Mouse (Mus musculus) v-Abl transformed pro-B cells (cell line): Measurements from ENCODE around the gene Gadd45b.

ENCODE experiments used
- in situ Hi-C, 2 experiments: fragments of 400-800 bp; cut with MboI; formaldehyde crosslinking; loops; one replicate each; pipeline ENCODE4 v1.15.1; 2025; ENCODE audit not compliant: unreplicated experiment in 2 of 2

Gene Gadd45b

DNA sequence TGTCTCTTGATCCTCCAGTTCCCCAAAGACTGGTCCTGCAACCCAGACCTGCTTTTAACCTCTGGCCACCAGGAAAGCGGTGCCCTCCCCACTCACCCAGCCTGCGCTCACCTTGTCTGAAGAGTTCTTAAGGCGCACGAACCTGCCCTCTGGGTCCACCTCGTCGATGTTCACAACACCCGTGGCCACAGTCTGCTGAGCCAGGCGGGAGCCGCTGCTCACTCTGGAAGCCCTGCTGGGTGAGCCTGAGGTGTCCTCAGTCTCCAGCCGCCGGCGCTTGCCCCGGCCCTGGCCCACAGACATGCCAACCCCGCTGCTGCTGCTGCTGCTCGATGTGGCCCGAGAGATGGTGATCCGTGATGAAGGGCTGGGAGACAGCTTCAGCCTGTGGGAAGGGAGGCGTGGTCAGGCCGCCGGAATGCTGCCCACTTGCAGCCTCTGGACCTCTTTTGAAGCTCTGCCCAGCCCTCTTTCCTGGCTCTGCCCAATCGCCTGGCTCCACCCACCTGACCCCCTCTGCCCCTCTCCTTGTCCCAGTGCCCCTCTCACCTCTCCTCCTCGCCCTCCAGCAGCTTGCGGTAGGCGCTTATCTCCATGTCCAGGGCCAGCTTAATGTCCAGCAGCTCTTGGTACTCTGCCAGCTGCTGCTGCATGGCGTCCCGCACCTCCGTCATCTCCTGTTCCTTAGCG, 25.7 kb upstream of the Gadd45b start:
- in situ Hi-C loops = no loop called here

DNA sequence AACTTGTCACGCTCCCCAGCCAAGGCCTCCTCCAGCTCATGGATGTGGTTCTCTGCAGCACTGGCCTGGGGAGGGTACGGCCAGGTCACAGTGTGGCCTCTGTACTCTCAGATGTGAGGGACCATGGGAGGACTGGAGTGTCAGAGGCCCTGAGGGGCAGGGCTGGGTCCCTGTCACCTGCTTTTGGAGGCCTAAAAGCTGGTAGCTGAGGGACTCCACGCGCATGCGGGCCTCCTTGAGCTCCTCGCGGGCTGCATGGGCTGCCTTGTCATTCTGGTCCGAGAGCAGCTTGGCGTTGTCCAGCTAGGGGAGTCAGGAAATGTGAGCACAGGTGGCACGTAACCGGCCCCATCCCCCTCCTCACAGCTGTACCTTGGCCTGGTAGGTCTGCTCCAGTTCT, 25.2 kb upstream of the Gadd45b start:
- in situ Hi-C loops = no loop called here

DNA sequence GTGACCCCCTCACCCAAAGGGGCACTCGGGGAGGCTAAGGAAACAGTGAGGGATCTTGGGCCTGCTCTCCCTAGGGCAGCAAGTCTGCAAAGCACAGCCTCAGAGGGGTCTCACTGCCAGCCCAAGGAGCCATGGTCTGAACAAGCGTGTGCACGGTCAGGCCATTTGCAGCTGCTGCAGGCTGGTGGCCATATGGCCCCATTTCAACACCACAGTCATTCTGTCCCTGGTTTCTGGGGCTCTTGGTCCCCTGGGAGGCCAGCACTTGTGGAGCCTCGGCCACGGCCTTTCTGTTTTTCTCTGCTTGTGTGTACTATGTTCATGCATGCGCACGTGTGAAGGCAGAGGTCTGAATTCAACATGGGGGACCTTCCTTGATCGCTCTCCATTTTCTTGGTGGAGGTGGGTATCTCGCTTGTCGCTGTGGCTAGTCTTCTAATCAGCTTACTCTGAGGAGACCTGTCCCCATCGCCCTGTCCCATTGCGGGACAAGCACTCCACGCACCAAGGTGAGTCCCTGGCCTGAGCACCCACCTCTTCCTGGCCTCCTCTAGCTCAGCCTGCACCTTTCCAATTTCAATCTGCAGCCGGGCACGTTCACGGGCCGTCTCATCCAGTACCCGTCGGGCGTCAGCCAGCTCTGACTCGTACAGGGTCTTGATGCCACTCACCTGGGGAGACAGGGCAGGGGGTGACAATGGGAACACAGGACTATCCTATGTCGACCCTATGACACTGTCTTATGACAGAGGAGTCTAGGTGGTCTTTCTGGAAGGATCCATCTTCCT, 20.3 kb upstream of the Gadd45b start:
- in situ Hi-C loops = no loop called here

DNA sequence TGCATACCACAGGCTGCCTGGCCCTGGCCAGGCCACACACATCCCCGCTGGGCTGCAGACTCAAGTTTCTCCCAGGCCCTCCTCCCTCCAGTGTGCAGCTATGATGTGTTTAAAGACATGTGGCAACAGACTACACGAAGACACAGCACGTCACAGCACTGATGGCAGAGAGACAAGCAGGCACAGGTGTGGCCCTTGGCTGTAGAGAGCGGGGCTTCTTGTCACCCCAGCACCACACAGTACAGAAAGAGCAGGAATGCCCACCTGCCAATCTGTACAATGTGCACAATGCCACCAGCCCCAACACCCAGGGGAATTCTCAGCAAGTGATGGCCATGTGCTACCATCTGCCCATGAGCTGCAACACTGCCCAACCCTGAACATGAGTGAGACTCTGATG, 18.5 kb upstream of the Gadd45b start:
- in situ Hi-C loops = no loop called here

DNA sequence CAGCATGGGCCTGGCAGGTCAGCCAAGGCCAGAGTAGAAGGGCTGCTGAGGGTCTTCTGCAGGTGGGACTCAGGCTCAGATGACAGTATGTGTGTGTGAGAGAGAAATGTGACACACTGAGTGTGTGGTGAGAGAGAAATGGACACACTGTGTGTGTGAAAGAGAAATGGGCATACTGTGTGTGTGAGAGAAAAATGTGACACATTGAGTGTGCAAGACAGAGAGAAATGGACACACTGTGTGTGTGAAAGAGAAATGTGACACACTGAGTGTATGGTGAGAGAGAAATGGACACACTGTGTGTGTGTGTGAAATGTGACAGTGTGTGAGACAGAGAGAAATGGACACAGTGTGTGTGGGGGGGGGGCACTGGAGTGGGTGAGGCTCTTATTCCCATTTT, 18.0 kb upstream of the Gadd45b start:
- in situ Hi-C loops = no loop called here

DNA sequence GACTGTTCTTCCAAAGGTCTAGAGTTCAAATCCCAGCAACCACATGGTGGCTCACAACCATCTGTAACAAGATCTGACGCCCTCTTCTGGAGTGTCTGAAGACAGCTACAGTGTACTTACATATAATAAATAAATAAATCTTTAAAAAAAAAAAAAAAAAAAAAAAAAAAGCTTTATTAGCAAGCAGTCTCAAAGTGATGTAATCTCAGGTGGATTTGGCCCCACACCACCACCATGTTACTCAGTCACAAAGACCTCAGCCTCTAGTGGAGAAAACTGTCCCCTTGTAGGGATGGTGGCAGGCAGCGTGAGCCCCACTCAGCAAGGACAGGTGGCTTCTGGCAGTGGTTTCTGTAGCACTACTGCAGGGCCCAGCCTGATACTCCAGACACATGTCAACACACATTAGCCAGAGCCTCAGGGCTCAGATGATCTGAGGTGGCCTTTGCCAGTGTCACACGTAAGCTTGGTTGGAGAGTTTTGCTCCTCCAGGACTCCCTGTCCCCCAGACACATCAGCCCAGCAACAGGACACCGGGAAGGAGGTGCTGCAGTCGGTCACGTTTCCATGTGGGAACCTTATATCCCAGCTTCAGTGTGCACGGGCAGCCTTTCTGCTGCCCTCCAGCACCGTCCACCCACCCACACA, 16.4 kb upstream of the Gadd45b start:
- in situ Hi-C loops = no loop called here

DNA sequence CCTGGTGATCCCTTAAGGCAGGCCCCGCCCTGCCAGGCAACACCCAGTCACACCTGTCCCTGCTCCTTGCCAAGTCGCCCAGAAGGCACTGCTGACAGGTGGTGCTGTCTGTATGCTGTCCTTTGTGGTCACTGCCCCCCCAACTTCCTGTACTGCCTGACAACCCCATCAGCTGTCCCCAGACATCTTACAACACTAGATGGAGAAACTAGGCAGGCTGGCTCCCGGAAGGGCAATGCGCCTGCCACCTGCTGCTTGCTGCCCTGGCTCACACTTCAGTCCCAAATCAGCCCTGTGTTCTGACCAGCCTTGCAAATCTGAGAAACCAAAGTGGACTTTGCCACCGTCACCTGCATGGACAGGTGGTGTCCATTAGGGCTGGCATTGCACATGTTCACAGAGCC, 15.6 kb upstream of the Gadd45b start:
- in situ Hi-C loops = no loop called here

DNA sequence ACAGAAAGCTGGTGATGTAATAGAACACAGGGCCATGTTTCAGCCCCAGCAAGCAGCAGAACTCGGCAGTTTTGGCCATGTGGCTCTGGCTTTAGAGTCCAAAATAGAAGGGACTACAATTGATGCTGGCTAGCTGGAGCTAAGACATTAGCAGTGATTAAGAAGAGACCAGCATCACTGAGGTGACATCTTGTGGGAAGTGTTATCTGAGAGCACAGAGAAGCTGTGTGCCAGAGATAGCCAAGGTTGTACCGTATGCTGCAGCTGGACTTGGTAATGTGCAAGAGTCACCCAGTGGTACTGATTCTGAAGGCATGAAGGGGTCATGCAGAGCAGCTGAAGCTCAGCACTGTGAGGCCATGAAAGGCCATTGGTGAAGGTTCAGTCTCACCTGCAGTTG, 14.6 kb upstream of the Gadd45b start:
- in situ Hi-C loops = no loop called here

DNA sequence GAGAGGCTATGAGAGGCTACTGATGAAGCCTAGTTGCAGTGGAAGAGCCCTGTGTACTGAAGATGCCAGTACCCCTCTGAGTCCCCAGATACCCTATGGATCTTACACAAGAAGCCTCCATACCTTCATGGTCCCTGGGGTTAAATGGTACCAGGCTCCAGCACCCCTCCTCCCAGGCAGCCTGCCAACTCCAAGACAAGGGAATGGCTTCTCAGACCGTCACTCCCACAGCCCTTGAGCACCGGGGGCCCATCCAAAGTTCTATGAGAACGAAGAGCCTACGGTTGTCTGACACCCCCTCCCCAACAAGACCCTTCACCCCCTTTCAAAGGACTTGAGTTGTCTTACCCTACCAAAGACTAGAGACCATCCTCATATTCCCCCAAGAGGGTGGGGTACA, 14.1 kb upstream of the Gadd45b start:
- in situ Hi-C loops = no loop called here

DNA sequence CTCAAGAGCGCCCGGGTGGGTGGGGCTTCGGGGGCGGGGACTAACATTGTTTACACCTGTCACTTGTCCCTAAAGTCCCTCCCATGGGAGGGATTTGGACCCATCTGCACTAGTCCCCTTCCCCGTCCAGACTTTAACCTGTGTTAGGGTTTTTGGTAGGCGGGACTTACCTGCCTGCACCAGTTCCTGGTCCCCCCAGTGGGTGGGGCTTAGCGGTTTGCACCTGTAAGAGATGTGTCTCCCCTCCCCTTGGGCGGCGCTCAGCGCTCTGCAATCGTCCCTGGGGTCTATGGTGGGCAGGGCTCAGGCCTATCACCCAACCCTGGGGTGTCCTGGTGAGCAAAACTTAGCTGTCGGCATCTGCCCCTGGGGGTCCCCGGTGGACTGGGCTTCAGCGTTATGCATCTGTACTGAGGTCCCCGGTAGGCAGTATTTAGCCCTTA, 12.5 kb upstream of the Gadd45b start:
- in situ Hi-C loops = no loop called here

DNA sequence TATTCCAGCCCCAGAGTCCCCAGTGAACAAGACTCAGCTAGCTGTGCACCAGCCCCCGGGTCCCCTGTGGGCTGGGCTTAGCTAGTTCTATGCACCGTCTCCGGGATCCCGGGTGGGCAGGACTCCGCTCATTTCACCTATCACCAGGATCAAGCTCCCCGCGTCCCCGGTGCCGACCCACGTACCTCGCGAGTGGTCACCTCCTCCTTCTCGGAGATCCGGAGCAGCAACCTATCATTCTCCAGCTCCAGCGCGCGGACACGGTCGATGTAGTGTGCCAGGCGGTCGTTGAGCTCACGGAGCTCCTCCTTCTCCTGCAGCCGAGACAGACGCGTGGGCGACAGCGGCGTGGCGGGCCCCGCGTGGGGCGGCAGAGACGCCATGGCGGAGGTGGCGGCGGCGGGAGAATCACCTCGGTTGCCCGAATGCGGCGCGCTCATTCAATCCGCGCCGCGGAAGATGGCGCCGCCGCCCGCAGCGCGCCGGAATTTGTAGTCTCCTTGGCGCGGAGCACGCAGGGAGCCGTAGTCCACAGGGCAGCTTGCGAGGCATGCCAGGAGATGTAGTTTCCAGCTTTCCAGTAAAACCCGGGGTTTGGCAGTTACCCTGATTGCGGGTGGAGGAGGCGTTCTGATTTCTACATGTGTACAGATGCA, 12.0 kb upstream of the Gadd45b start, which contains the start of gene Lmnb2:
Lmnb2 (minus strand) TSS at position 467 of the 656 bp plus-strand sequence.
- in situ Hi-C loops = no loop called here

DNA sequence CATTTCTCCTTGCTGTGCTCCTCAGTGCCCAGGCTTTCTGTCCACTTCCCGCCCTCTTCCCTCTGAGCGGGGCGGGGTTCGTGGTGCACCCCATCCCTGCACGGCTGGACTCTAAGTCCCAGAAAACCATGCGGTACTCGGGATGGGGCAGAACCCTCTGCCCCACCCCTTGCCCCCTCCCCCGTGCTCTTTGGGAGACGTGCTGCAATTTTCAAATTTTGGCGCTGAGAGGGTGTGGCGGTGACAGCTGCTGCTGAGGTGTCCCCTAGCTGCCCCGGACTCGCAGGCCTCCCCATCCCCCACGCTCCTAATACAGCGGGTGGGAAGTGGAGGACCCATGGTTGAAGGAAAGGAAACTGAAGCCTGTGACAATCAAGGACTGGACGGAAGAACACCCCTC, 8.0 kb upstream of the Gadd45b start:
- in situ Hi-C loops = loop anchor here in 1 of 2 experiments (10.0 kb wide), 1 partner anchor 253 kb away; the partner anchor contains the start of gene Eef2

DNA sequence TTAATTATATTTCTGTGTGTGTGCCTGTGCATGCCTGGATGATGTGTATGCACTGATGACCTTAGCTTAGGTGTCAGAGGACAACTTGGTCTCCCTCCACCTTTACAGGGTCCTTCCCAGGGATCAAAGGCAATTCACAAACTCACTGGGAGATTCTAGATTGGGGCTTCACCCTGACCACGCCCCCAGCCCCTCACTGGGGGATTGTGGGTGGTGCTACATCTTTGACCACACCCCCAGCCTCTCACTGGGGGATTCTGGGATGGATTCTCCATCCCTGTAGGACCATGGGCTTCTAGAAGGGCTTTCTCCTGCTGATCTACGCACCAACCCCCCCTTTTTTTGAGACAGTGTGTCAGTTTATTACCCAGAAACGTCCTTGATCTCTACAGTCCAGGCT, 4.4 kb upstream of the Gadd45b start:
- in situ Hi-C loops = loop anchor here (5.0 to 10.0 kb wide), 5 partner anchors 37 to 249 kb away; partner anchors contain the start of gene Eef2 (in 1 of the 2)

DNA sequence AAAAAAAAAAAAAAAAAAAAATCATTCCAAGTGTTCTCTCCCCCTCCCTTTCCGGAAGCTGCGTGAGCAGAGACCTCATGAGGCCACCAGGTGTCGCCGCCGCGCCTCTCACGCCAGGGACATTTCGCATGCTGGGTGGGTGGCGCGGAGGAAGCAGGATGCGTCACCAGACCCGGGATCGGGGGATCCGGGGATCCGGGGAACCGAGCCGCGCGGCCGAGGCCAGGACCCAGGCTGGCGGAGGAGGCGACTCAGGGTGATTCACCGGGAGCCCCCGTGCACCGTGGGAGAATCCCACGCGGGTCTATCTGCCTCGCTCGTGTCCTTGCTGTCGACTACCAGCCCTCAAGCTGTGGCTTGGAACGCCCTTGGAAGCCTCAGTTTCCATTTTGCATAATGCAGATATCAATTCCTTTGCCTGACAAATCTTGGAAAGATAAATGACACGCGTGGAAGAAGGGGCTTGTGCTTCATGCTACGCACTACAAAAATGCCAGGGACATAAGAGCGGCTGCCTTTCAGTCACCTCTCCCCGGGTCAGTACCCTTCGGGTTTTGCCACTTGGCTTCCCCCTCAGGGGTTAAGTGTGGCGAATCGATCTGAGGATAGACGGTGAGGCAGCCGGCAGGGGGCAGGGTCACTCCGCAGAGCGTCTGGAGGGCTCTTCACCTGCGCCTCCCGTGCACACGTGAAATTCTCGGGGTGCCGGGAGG, 1.1 kb upstream of the Gadd45b start:
- in situ Hi-C loops = loop anchor here (5.0 to 10.0 kb wide), 5 partner anchors 34 to 246 kb away; partner anchors contain the start of gene Eef2 (in 1 of the 2)

DNA sequence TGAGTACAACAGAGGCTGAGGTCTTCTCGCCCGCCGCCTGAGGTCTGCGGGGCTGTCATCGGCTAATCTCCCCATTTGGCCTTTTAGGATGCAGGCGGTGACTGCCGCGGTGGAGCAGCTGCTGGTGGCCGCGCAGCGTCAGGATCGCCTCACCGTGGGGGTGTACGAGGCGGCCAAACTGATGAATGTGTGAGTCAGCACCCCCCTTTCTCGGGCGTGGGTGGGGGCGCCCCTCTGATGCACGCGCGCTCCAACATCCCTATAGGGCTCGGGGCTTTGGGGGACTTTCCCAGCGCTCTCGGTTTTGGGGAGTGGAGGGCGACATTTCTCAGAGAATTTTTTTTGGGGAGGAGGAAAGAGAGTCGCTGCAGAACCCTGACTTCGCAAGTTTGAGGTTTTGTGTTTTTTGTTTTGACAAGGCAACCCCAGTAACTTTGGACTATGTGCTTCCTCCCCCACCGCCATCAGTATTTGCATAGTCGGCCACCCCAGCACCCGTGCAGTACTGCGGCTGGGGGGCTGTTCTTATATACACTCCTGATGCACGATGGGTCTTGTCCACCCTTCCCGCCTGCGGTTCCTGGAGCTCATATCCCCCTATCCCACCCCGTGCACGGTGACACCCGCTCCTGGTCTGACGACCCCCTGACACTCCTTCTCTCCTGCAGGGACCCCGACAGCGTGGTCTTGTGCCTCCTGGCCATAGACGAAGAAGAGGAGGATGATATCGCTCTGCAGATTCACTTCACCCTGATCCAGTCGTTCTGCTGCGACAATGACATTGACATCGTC, 684 bp downstream of the Gadd45b start:
- in situ Hi-C loops = no loop called here

DNA sequence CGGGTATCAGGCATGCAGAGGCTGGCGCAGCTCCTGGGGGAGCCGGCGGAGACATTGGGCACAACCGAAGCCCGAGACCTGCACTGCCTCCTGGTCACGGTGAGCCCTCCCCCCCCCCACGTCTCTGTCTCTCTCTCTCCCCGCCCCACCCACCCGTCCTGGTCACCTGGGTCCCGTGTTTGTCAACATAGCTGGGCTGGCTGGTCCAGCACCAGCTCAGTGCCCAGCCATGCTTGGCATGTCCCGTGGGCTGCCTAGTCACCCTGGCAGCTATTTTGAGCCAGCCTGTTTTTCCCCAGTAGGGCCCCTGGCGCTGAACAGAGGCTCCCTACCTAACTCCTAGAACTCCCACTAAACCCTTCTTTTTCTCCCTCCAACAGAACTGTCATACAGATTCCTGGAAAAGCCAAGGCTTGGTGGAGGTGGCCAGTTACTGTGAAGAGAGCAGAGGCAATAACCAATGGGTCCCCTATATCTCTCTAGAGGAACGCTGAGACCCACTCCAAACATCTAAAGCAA, 1.3 kb downstream of the Gadd45b start:
- in situ Hi-C loops = no loop called here

DNA sequence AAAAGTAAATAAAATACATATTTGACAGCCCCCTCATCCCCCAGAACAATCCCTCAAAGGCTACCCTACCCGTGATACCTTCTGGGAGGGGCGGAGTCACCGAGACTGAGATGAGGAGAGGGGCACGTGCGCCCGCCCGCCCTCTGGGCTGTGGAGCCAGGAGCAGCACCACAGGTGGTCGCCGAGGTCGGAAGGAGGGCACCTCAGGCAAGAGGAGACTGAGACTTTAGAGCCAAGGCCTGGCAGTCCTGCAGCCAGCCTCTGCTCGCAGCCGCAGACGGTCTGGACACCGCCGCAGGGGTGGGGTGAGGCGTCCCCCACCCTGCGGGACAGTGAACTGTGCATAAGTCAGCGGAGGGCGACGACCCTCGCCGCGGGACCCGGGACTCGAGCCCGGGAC, 1.8 kb downstream of the Gadd45b start:
- in situ Hi-C loops = no loop called here

DNA sequence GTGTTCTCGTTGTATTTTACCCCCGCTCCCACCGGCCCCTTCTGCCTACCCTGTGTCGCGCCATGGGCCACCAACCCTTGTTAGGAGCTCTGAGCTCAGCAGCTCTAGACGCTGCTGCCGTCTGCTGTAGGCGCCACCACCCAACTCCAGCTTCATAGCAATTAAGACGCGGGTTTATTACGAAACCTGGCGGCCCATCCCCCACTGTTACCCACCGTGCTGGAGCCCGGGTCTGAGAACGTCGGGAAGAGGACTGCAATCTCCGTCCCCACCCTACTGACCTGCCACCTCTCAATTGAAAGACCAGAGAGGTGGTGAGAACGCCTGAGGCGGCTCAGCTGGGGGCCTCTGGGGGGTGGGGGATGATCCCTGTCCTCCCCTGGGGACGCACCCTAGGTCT, 2.3 kb downstream of the Gadd45b start:
- in situ Hi-C loops = no loop called here
